Mouse (Mus musculus): ENCODE data around the gene Rptor. TPM values are rescaled to one million over a fixed set of nuclear protein-coding genes. Genes with fewer than 3 reads are reported as not detected.
A peak's percentile ranks its signal among the peaks of the same experiment; 100 is the strongest.

Rptor gene
- total and polyA plus RNA-seq, 3 experiments = 33.9 to 34.9 TPM; not detected in 1

DNA sequence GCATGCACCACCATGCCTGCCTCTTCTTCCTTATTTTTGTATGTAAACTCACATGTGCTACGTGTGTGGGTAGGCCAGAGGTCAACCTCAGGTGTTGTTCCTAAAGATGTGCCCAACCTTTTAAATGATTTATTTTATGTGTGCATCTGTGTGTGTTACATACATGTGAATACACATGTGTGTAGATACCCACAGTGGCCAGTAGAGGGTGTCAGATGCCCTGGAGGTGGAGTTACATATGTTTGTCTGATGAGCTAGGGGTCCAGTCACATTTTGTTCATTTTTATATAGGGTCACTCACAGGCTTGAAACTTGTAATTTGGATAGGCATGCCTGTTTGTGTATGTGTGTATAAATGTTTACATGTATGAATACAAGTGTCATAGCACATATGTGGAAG, 2.4 kb upstream of the Rptor start:
- H3K27ac ChIP-seq (ENCODE audit: control insufficient read depth, low read depth, low read length) = no peak overlapping the region
- TF ChIP-seq POLR2A (IDR thresholded peaks at IDR 0.05; ENCODE audit: control insufficient read depth in 1 of 2, insufficient read depth in 1 of 2, low read depth in 1 of 2, low read length in 2 of 2, poor library complexity in 1 of 2) (no peak), JUND (IDR thresholded peaks at IDR 0.05; ENCODE audit: low read depth, low read length) (no peak), HCFC1 (IDR thresholded peaks at IDR 0.05; ENCODE audit: low read depth, low read length) (0 out of 2 replicates have a peak, but pooled peaks have one; percentile 28), BHLHE40 (IDR thresholded peaks at IDR 0.05; ENCODE audit: borderline replicate concordance, low read depth, low read length) (no peak), EP300 (IDR thresholded peaks at IDR 0.05; ENCODE audit: low read depth in 1 of 2, low read length in 2 of 2) (no peak), MYB (IDR thresholded peaks at IDR 0.05; ENCODE audit: low read depth, low read length) (no peak), ETS1 (IDR thresholded peaks at IDR 0.05; ENCODE audit: low read depth, low read length) (no peak), MEF2A (IDR thresholded peaks at IDR 0.05; ENCODE audit: extremely low read depth, insufficient replicate concordance, low read depth, low read length, poor library complexity, severe bottlenecking) (no peak), CTCF (IDR thresholded peaks at IDR 0.05 in 2 of 3, conservative IDR thresholded peaks at IDR 0.05 in 1 of 3; ENCODE audit: control insufficient read depth in 1 of 3, insufficient read depth in 1 of 3, low read depth in 2 of 3, low read length in 3 of 3, poor library complexity in 1 of 3, severe bottlenecking in 1 of 3) (peak; percentile 20 to 49 (median 47); a peak in 5 of 6 replicates), CHD2 (IDR thresholded peaks at IDR 0.05; ENCODE audit: low read length) (no peak), ZMIZ1 (IDR thresholded peaks at IDR 0.05; ENCODE audit: low read depth, low read length) (no peak), MAX (IDR thresholded peaks at IDR 0.05; ENCODE audit: low read length) (no peak), ELF1 (IDR thresholded peaks at IDR 0.05; ENCODE audit: low read depth, low read length) (no peak), GATA1 (IDR thresholded peaks at IDR 0.05; ENCODE audit: low read depth, low read length) (no peak), GABPA (IDR thresholded peaks at IDR 0.05; ENCODE audit: low read depth, low read length) (no peak), ZC3H11A (IDR thresholded peaks at IDR 0.05; ENCODE audit: low read depth, low read length) (no peak), TAL1 (IDR thresholded peaks at IDR 0.05; ENCODE audit: low read length) (no peak), MYC (IDR thresholded peaks at IDR 0.05; ENCODE audit: low read depth, low read length) (no peak), TBP (IDR thresholded peaks at IDR 0.05; ENCODE audit: low read depth, low read length) (no peak), USF1 (IDR thresholded peaks at IDR 0.05; ENCODE audit: low read depth, low read length) (no peak), NRF1 (IDR thresholded peaks at IDR 0.05; ENCODE audit: insufficient read depth, low read depth, low read length, poor library complexity, severe bottlenecking) (no peak), RAD21 (IDR thresholded peaks at IDR 0.05; ENCODE audit: low read depth, low read length) (peak; percentile 21), ZNF384 (IDR thresholded peaks at IDR 0.05; ENCODE audit: low read depth, low read length) (no peak), CHD1 (IDR thresholded peaks at IDR 0.05; ENCODE audit: low read depth, low read length) (no peak), NELFE (IDR thresholded peaks at IDR 0.05; ENCODE audit: low read depth, low read length) (no peak), MAZ (IDR thresholded peaks at IDR 0.05; ENCODE audit: low read depth, low read length) (no peak), SMC3 (IDR thresholded peaks at IDR 0.05; ENCODE audit: low read depth, low read length) (peak; percentile 38)
- peaks cover 20% of the 10 kb centered on the region for H3K79me2 ChIP-seq (ENCODE audit: control insufficient read depth, insufficient read depth, low read length, poor library complexity)
- peaks cover 0 to 7% of the 10 kb centered on the region in 2 experiments; a peak in 3 of 4 replicates for H3K4me1 ChIP-seq (ENCODE audit: control insufficient read depth in 1 of 2, insufficient read depth in 2 of 2, low read length in 2 of 2)
- H3K4me3 ChIP-seq (ENCODE audit: control insufficient read depth in 1 of 2, insufficient read depth in 1 of 2, low read depth in 2 of 2, low read length in 2 of 2) = no peak overlapping the region
- H3K9me3 ChIP-seq (replicated peaks; ENCODE audit: insufficient read depth, low read length) = no peaks in the 10 kb centered on the region
- no peak overlapping the region for H3K9ac ChIP-seq (ENCODE audit: control insufficient read depth, low read depth, low read length, poor library complexity, severe bottlenecking)
- peaks cover 2 to 12% of the 10 kb centered on the region in 2 experiments; a peak in 3 of 4 replicates for H3K27me3 ChIP-seq (ENCODE audit: control insufficient read depth in 1 of 2, insufficient read depth in 2 of 2, low read length in 2 of 2)
- peaks cover 0 to 15% of the 10 kb centered on the region in 2 experiments; a peak in 2 of 4 replicates for H3K36me3 ChIP-seq (ENCODE audit: control insufficient read depth in 1 of 2, insufficient read depth in 2 of 2, low read length in 2 of 2)
- DNase-seq (ENCODE audit: low read depth, low spot score) = peak; percentile 42

Measured in MEL (cell line).